Mouse (Mus musculus) retina, adult 2 months (tissue): ENCODE measurements at regions not wholly inside any gene's neighbourhood (a gene's known extent, or its start where the extent isn't known, plus 50 kb on each side); places are given as distances from the start of the nearest gene placed in this dataset.

Source experiments
- DNase-seq: peaks from one replicate; pipeline ENCODE4 v3.0.0-alpha.2; 2012; ENCODE audit warnings: low read depth, low spot score

GRCm38 (mm10) chr14:101382838-101383237 is 182.7 kb upstream of the Prr30 start:
- no peak for DNase-seq

DNA sequence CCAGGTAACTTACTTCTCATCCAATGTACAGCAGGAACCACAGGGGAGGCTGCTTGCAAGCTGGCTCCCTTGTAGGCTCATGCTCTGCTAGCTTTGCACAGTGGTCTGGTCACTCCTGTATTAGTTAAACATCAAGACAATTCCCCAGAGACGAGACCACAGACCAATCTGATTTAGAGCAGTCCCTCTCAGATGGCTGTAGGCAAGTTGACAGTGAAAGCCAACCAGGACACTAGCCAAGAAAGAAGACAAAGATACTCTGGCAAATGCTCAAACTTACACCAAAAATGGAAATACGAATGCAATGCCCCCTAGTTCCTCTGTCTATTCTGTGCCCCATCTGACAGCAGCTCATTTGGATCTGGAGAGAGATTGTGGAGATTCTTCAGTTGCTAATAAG is 181.8 kb upstream of the Prr30 start:
- DNase-seq, result no peak

DNA sequence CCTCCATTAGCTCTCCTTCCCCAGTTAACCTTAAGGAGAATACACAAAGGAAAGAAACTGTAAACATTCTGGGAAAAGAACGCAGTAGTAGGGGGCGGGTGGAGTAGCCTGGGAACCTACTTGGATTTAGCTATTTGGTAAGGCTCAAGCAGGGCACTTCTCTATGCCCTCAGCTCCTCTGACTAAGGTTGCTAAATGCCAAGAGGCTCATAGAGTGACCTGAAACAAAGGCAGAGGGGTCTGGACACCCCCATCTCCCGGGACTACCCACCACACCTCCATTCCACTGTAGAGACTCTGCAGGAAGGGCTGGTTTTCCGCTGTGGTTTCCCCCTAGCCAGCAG is 179.5 kb upstream of the Prr30 start:
- no peak for DNase-seq

DNA sequence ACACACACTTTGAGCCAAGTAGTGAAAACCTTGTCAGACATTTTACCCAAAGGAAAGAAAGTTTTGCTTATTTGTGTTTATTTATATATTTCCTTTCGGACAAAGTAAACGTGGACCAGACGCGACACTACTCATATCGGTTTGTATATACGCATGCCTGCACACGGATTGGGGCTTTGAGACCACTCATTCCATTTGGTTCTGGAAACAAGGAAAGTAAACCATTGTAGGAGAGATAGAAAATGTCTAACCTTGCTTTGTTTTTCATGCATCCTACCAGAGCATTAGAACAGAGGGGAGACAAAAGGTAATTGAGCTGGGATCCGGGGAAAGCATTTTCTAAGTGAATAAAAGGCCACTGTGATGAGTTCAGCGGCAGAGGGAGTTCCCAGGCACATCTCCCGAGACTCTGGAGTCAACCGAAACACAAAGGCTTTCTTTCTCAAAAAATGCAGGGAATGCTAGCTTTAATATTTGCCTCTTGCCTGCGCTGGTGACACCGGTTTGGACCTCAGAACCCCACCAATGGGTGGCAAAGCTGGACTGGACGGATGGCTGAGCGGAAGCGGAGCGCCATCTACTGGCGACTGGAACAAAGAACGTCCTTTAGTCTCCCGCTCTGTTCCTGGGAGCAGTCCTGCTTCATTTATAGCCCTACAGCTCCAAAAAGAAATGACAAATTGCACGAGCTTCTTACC is 179.0 kb upstream of the Prr30 start:
- DNase-seq, result peak; percentile 33

DNA sequence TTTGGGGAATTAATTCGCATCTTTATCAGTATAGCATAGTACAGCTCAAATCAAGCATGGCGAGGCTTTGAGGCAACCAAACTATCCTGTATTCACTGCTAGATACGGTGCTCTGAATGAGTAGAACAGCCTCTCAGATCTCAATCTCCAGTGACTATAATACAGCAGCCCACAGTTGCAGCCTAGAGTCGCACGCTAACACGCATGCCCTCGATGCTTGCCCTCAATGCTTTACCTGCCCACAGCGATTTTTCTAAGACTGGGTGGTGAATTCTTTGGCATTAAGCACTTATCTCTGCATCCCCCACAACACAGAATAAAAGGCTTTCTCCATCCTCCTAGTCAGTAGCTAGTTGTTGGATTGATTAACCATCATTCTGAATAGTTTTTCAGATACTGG is 178.4 kb upstream of the Prr30 start:
- no peak for DNase-seq

DNA sequence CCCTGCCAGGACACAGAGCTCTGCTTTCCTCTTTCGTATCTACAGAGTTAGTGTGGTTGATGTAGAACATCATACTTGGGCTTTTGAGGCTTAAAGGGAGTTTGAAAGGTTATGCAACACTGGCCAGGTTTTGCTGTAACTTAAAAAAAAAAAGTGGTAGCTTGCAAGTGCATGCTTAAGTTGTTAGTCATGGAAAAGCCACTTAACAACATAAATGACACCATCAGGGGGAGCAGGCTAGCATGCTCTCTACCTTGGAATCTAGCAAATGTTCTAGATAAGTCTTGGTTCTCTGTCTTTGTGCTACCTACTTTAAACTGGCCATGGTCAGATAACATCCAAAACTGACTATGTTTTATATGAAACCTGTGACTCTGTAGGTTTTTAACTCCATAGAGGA is 176.6 kb upstream of the Prr30 start:
- no peak for DNase-seq

GRCm38 (mm10) chr14:101375833-101376232 is 175.7 kb upstream of the Prr30 start:
- no peak for DNase-seq

GRCm38 (mm10) chr14:101373864-101374263 is 173.7 kb upstream of the Prr30 start:
- DNase-seq, result no peak

- no peak for DNase-seq
These were observed 159.7 kb upstream of the Prr30 start for GRCm38 (mm10) chr14:101359860-101360259.

DNA sequence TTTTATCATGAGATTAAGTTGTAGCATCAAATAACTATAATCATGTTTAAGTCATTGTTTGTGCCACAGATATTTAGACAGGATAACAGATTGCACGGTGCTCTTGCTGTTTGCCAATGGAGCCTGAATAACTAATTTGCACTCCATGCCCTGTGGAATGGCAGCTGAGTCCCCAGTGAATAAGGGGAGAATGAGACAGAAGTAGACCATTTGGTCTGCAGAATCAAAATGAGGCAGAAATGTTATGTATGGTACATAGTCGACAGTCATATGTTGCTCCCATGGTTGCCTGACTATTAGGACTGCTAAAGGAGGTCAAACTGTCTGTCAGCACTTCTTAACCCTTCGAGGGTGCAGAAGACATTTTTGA is 152.9 kb upstream of the Prr30 start:
- DNase-seq, result no peak

DNA sequence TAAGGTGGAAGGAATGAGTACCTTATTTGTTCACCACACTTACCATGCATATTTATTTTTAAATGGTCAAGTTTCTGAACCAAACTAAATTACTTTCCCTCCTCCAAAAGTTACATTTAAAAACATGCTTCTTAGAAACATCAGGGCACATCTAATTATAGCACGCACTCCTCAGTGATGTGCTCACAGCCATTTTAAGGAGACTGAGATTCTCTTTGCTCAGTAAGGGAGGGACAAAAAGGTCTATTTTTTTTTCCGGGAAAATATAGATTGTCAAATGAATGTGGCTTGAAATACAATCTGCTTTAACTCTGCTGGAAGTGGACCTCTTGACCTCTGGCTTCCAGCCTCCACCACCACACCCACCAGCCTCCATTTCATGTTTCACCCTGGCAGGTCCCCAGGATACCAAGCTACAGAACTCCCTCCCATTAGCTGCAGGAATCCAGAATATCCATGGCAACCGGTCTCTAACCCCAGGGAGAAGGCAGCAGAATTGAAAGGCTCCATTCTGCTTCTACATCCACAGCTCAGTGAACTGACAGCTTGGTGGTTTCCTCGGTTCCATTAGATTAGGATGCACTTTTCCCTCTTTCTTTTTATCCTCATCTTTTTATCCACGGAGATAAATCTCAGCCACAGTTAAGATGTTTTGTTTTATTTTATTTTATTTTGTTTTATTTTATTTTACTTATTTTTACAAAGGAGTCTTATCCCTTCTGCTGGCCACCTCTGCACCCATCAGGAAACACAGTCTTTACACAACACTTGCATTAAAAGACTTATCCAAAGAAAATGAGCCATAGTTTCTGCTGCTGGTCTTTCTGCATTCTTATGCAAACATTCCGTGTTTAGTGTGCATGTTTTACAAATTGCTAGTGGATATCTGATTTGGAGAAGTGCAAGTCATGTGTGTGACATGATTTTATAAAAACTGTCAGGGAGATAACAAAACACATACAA is 152.2 kb upstream of the Prr30 start:
- no peak for DNase-seq

GRCm38 (mm10) chr14:101340331-101340730 is 140.2 kb upstream of the Prr30 start:
- no peak for DNase-seq

DNA sequence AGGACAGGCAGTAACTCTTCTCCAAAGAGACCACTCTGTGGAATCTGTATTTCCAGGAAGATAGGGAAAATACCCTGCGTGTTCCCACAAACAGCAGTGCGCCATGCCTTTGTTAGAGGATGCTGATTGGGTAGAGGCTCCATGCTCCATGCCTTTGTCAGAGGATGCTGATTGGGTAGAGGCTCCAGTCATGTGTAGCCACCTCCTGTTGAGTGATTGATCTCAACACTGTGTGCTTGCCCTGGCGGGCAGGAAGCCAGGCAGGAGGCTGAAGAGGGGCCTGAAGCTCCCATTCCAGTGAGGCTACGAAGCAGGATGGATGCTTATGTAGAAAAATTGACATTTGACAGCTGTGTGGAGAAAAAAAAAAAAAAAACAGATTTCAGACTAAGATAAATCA is 131.9 kb upstream of the Prr30 start:
- DNase-seq, result no peak

- DNase-seq, result no peak
These were observed 127.3 kb upstream of the Prr30 start for GRCm38 (mm10) chr14:101327421-101327820.

DNA sequence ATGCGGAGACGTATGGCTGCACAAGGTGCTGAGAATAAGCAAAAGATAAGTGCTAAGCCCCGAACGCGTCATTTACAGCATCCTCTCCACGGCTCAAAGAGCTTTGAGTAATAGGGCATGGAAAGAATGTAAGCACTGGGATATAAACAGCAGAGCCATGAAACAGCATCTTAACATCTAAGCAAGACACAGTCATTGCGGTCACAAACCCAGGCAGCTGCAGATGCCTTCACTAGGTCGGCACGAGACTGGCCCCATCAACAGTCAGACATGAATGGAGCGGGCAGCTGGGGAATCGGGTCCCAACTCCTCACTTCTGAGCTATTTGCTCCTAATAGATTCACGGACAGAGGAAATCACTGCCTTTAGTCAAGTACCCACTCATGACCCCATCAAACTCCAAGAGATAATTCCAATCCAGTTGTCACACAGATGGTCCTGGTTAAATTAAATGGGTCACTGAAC is 126.4 kb upstream of the Prr30 start:
- DNase-seq, result no peak

DNA sequence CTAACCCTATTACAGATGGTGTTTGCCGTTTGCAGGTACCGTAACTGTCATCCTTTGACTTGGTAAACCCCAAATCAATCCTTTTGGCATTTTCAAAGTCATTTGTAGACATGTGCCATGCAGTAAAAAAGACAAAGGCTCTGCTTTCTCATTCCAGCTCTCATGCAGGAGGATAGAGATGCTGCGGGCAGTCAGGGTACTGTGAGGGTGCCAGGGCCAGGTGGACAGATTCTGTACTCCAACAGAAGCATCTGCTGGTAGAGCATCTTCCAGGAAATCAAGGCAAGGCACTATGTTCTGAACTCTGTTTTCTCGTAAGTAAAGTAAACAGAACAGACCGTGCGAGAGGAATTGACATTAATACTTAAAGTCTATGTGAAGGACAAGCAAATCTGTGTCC is 123.2 kb upstream of the Prr30 start:
- no peak for DNase-seq

DNA sequence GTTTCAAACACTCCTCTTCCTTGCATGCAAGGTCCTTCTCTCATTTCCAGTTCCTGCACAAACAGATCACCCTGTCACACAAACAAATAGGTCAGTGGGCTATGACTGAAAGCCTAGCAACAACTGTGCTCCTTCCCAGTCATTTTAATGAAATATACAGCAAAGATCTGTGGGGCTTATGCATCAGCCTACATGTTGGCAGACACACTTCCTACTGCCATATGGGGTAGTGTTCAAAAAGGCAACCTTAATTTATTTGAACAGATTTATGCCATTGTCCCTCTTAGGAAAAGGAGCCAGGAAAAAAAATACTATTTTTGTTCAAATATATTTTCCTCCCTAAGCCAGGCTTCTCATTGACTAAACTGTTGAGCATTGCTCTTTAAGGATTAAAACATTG is 107.8 kb upstream of the Prr30 start:
- DNase-seq, result no peak

GRCm38 (mm10) chr14:101304487-101305032 is 104.4 kb upstream of the Prr30 start:
- DNase-seq, result no peak

GRCm38 (mm10) chr14:101297841-101298240 is 97.7 kb upstream of the Prr30 start:
- no peak for DNase-seq

DNA sequence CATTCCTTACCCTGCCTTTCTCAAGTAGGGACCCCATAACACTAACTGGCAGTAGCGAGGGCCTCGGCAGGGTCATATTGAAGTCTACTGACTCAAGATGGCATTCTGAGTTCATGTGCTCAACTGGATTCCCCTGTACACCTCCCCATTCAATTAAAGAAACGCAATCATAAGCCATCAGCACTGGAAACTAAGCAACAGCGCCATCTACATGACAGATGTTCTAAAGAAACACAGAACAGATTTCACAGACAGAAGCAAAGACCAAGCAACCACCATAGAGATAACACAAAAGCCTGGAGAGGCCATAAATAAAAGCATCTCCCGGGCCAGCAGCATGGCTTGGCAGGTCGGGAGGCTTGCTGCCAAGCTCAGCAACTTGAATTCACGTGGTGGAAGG is 94.6 kb upstream of the Prr30 start:
- peak; percentile 23 for DNase-seq

DNA sequence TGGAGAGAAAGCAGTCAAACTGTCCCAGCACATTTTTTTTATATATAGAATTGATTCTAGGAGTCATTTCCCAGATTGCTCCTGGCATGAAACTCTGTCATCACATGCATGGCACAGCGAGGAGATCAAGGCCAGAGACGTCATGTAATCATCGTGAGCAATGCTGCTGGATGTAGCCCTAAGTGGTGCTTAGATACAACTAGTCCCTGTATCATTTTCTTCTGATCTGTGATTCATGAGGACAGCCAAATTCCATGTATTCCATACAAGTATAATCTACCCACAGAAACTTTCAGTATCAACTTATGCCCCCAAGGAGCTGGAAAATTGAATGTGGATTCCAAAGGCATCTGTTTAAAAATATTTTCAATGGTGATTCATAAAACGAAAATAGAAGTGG is 87.6 kb upstream of the Prr30 start:
- no peak for DNase-seq

GRCm38 (mm10) chr14:101269048-101269789 is 69.1 kb upstream of the Prr30 start:
- no peak for DNase-seq
